Mouse (Mus musculus) heart, embryonic 12.5 days (tissue): ENCODE data around the gene Ankrd13b. TPM values are rescaled to one million over a fixed set of nuclear protein-coding genes. Genes with fewer than 3 reads are reported as not detected.

Experiments used
- ATAC-seq: fragments of 200-750 bp; cut with Nextera tagmentation; 2 replicates; pipeline ENCODE4 v1.8.0; 2017; ENCODE audit warnings: moderate TSS enrichment, moderate library complexity; ENCODE audit not compliant: insufficient number of reproducible peaks, low FRiP score
- H3K27ac ChIP-seq: fragments of 300-500 bp; sonication (generic); 2 replicates; pipeline ENCODE4 v1.5.1; 2016; ENCODE audit warnings: mild to moderate bottlenecking, moderate library complexity; ENCODE audit not compliant: poor library complexity, severe bottlenecking
- H3K27me3 ChIP-seq: fragments of 300-500 bp; sonication (generic); replicated peaks from 2 replicates; pipeline ENCODE4 v1.6.1; 2016; ENCODE audit warnings: mild to moderate bottlenecking, moderate library complexity
- H3K36me3 ChIP-seq: fragments of 300-500 bp; sonication (generic); 2 replicates; pipeline ENCODE4 v1.6.1; 2016; ENCODE audit warnings: mild to moderate bottlenecking, moderate library complexity
- H3K4me1 ChIP-seq: fragments of 300-500 bp; sonication (generic); replicated peaks from 2 replicates; pipeline ENCODE4 v1.6.1; 2016; ENCODE audit warnings: mild to moderate bottlenecking
- H3K4me2 ChIP-seq: fragments of 300-500 bp; sonication (generic); 2 replicates; pipeline ENCODE4 v1.6.1; 2016; ENCODE audit warnings: mild to moderate bottlenecking, moderate library complexity
- H3K4me3 ChIP-seq: fragments of 300-500 bp; sonication (generic); 2 replicates; pipeline ENCODE4 v1.5.1; 2016; ENCODE audit warnings: mild to moderate bottlenecking
- H3K9ac ChIP-seq: fragments of 300-500 bp; sonication (generic); 2 replicates; pipeline ENCODE4 v1.6.1; 2016; ENCODE audit warnings: mild to moderate bottlenecking, moderate library complexity
- H3K9me3 ChIP-seq: fragments of 300-500 bp; sonication (generic); replicated peaks from 2 replicates; pipeline ENCODE4 v1.6.1; 2016; ENCODE audit warnings: mild to moderate bottlenecking, moderate library complexity
- WGBS: fragments of 180-500 bp; shearing (Covaris S2); methylation state at CpG from one replicate; pipeline ENCODE4 v1.1.7; 2016; 5-methylcytosine and 5-hydroxymethylcytosine counted together
- polyA plus RNA-seq: library from polyadenylated mRNA; unstranded; fragments of >200 nt; fragmentation: Nextera tagmentation; extraction: Ambion mirVana; gene quantifications from 2 replicates; pipeline ENCODE4 v1.2.1, GENCODE M21; 2016

Ankrd13b gene
- polyA plus RNA-seq, 1 experiment from 2014 or later: 3.7 TPM

DNA sequence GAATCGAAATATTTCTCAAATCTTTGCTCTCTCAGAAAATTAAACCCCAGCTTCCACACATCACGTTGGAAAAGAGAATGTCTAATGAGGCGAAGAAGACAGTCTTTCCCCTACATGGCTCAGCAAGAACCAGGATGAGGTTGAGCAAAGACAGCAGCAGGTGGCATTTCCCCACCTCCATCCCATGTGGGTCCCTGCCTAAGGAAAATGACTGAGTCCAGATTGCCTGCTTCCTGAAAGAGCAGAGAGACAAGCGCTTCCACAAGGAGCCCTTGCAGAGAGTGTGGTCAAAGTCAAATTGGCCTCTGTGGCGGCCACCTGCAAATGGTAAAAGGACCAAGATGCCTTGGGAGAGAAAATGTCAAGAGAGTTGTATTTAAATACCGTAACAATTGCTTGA lies 973 bp upstream of the Ankrd13b start:
- Histone ChIP-seq H3K4me1 (peaks cover 61% of the 10 kb centered on the region), H3K4me2 (peak overlapping the region; percentile 96), H3K27me3 (0 out of 2 replicates have a peak, but pooled peaks cover 5% of the 10 kb centered on the region), H3K36me3 (no peaks in the 10 kb centered on the region), H3K9me3 (no peaks in the 10 kb centered on the region), H3K27ac (no peak overlapping the region), H3K4me3 (no peak overlapping the region), H3K9ac (0 out of 2 replicates have a peak overlapping the region, but pooled peaks have one; percentile 89)
- no peak for ATAC-seq
- WGBS: 65% methylated on average over 6 of the region's 6 CpGs

DNA sequence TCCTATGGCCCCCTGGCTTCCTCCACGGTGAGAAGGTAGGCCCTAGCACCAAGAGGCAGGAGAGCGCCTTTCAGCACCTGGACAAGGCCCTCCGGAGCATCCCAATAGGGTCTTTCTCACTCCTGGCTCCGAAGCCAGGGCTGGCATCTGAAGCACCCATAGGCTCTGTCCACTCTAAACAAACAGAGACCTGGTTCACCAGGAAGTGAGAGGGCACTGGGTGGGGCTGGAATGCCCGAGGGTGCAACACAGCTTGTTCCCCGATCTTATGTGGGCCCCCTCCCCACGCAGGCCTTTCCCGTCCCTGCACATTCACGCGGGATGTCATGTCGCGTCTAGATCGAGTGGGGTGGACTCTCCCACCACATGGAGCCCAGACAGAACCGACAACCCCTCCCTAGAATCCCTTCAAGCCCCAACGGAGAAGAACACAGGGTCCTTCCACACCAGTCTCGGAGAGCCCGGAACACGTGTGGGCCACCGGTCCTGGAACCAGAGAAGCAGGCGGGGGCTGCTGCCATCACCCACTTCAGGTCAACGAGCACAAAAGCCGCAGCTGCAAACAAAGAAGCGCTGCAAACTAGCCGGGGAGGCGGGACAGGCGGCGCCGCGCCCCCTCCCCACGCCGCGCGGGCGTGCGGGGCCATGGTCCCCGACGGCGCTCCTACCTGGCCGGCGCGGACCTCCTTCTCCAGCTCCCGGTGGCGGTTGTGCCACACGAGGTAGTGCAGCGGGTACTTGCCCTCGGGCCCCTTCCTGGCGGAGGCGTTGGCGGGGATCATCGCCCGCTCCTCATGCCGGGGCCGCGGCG lies 502 bp downstream of the Ankrd13b start:
- peak overlapping the region; percentile 89 for H3K4me3 ChIP-seq
- 0 out of 2 replicates have a peak, but pooled peaks cover 5% of the 10 kb centered on the region for H3K27me3 ChIP-seq
- H3K4me1 ChIP-seq: peaks cover 46% of the 10 kb centered on the region
- ATAC-seq: no peak
- no peak overlapping the region for H3K27ac ChIP-seq
- H3K4me2 ChIP-seq: peak overlapping the region; percentile 96
- peak overlapping the region; percentile 89 for H3K9ac ChIP-seq
- no peaks in the 10 kb centered on the region for H3K9me3 ChIP-seq
- WGBS: 3% methylated on average over 55 of the region's 55 CpGs
- no peaks in the 10 kb centered on the region for H3K36me3 ChIP-seq

DNA sequence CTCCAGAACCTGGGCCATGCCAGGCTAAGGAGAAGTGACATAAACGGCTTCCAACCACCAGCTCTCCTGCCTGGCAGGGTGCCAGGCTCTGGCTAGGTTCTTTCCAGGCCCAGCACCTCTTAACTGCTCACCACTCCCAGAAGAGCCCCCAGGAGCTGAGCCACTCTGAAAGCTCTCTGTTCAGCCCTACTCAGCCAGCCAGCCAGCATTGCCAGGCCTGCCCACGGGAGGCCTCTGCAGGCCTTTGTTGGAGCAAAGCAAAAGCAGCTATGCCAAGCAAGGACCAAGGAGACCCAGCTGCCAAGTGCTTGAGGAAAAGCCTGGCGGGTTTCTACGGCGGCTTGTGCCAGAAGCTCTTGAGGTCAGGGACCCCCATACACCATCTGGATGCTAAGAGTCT lies 2.7 kb downstream of the Ankrd13b start:
- peaks cover 46% of the 10 kb centered on the region for H3K4me1 ChIP-seq
- WGBS: 70% methylated on average over 5 of the region's 5 CpGs
- H3K36me3 ChIP-seq: no peaks in the 10 kb centered on the region
- H3K27ac ChIP-seq: no peak overlapping the region
- H3K4me3 ChIP-seq: no peak overlapping the region
- H3K9me3 ChIP-seq: no peaks in the 10 kb centered on the region
- no peak for ATAC-seq
- 0 out of 2 replicates have a peak, but pooled peaks cover 5% of the 10 kb centered on the region for H3K27me3 ChIP-seq
- H3K4me2 ChIP-seq: no peak overlapping the region
- no peak overlapping the region for H3K9ac ChIP-seq

DNA sequence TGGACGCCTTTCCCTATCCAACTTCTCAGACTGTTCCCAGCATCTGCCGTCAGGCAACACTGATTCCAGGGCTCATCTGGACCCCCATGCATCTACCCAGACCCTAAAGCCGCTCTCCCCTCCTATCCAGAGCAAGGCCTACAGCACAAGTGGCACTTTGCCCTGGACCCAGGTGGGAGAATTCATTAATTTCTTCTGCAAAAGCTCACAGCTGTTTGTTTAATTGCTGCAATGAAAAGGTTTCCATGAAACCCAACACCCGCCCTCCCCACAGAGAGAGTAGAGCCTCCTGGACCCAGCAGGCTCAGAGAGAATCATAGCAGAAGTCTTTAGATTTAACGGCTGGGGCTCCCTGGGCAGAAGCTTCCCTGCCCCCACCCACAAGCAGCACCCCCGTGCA lies 4.2 kb downstream of the Ankrd13b start:
- Histone ChIP-seq H3K4me3 (no peak overlapping the region), H3K4me1 (peaks cover 33% of the 10 kb centered on the region), H3K27ac (no peak overlapping the region), H3K9me3 (no peaks in the 10 kb centered on the region), H3K27me3 (0 out of 2 replicates have a peak, but pooled peaks cover 5% of the 10 kb centered on the region), H3K4me2 (no peak overlapping the region), H3K9ac (no peak overlapping the region), H3K36me3 (no peaks in the 10 kb centered on the region)
- no peak for ATAC-seq
- 67% methylated on average over 6 of the region's 6 CpGs for WGBS

DNA sequence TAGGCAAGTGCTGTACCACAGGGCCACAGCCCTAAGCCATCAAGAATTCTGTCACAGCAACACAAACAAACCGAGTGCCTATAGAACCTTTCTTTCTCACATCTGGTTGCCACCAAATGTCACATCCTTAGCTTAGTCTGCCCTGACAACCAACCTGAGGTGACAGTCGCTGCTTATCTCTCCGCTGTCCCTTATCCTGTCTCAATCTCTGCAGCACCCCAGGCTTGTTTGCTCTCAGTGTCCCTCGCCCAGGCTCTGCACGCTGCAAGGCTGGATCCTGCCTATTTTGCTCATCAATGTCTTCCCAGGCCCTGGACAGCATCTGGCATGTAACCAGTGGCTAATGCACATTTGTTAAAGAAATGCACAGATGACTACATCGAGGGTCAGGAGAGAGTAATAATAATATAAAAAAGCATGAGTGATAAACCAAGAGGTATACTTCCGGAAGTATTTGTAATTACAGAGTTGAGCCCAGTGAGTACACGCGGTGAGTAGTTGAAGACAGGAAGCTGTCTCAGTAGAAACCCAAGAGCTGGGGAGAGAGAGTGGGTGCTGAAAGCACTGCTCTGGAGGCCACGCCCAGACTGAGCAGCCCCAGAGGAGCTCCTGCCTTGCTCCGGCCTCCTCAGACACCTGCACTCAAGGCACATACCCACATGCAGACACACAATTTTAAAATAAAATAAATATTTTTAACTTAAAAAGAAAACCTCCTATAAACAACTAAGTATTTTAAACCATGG lies 5.8 kb downstream of the Ankrd13b start:
- WGBS: 29% methylated on average over 11 of the region's 11 CpGs
- no peak overlapping the region for H3K27ac ChIP-seq
- no peaks in the 10 kb centered on the region for H3K9me3 ChIP-seq
- no peak overlapping the region for H3K9ac ChIP-seq
- peaks cover 24% of the 10 kb centered on the region for H3K4me1 ChIP-seq
- no peak for ATAC-seq
- H3K4me2 ChIP-seq: no peak overlapping the region
- 0 out of 2 replicates have a peak, but pooled peaks cover 5% of the 10 kb centered on the region for H3K27me3 ChIP-seq
- no peaks in the 10 kb centered on the region for H3K36me3 ChIP-seq
- no peak overlapping the region for H3K4me3 ChIP-seq

DNA sequence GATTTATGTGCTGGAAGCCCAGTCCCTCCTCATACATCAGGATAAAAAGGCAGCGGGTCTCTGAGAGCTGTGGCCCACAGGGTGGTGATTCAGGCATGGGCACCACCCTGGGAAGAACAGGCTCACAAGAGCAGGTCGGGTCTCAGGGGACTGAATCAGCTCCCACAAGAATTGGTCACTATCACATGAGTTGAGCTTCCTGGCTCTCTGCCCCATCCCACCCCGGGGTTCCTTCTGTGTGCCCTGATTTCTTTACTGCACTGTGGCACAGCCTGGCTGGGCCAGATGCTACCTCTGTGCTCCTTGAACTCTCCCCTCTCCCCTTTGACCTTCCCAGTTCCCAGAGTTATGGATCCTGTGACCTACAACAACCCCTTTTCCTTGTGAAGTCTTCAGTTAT lies 6.4 kb downstream of the Ankrd13b start:
- Histone ChIP-seq H3K9me3 (no peaks in the 10 kb centered on the region), H3K4me1 (peaks cover 18% of the 10 kb centered on the region), H3K4me2 (no peak overlapping the region), H3K27ac (no peak overlapping the region), H3K27me3 (no peaks in the 10 kb centered on the region), H3K9ac (no peak overlapping the region), H3K36me3 (no peaks in the 10 kb centered on the region), H3K4me3 (no peak overlapping the region)
- no peak for ATAC-seq
- WGBS: 52% methylated on average over 3 of the region's 3 CpGs

DNA sequence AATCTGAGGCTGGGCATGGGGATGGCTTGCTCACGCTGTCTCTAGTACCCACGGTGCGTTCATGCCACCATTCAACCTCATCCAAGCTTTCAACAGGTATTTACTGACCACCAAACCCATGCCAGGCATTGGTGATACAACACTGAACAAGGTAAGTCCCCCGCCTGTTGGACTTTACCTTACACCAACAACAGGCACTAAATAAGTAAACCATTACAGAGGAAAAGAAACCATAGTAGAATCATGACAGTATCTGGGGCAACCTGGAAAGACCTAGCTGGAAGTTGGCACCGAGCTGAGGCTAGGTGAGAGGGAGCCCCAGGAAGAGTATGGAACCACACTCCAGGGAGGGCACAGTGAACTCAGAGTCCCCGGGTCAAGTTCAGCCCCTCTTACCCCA lies 12.6 kb downstream of the Ankrd13b start:
- Histone ChIP-seq H3K36me3 (peaks cover 11% of the 10 kb centered on the region), H3K9ac (no peak overlapping the region), H3K27me3 (no peaks in the 10 kb centered on the region; the same call in 1 of the 2 replicates), H3K9me3 (no peaks in the 10 kb centered on the region), H3K27ac (no peak overlapping the region), H3K4me2 (no peak overlapping the region), H3K4me1 (no peaks in the 10 kb centered on the region), H3K4me3 (no peak overlapping the region)
- ATAC-seq: no peak
- 88% methylated on average over 6 of the region's 6 CpGs for WGBS

DNA sequence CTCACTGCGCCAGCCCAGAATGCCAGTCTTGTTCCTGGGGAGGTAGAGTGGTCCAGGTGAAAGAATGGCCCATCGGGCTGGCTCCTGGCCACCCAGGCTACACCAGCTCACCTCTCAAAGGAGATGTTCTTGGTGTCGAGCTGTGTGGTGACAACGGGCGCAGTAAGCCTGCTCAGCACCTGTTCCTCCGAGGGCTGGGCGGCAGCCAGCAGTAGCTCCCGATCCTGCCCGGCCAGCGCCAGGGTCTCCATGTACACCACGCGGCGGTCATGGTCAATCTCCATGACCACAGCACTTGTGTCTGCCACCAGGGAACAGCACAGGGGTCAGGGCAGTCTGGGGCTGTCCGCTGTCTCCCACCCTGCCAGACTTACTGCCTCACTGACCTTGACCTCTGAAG lies 13.3 kb downstream of the Ankrd13b start:
- H3K4me2 ChIP-seq: no peak overlapping the region
- H3K9ac ChIP-seq: no peak overlapping the region
- H3K36me3 ChIP-seq: peaks cover 17% of the 10 kb centered on the region
- H3K4me1 ChIP-seq: no peaks in the 10 kb centered on the region
- H3K27me3 ChIP-seq: no peaks in the 10 kb centered on the region; the same call in 1 of the 2 replicates
- no peak overlapping the region for H3K27ac ChIP-seq
- no peaks in the 10 kb centered on the region for H3K9me3 ChIP-seq
- WGBS: 90% methylated on average over 14 of the region's 14 CpGs
- no peak for ATAC-seq
- H3K4me3 ChIP-seq: no peak overlapping the region

DNA sequence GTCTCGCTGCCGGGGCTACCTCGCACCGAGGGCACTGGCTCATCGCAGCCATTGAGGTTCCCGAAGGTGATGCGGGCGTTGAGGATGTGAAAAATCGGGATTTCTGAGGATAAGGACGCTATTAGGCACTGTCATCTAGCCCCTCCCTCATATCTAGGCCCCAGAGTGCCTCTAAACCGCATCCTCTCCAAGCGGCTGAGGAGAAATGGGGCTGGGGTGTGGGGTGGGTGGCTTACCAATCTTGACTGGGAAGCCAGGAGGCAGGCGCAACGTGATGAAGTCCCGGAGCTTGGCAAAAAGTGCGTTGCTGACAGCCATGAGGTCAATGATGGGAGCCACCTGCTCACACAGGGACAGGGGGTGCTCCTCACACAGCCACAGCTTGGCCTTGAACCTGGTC lies 16.7 kb downstream of the Ankrd13b start:
- Histone ChIP-seq H3K4me1 (peaks cover 2% of the 10 kb centered on the region; the same call in 1 of the 2 replicates), H3K27me3 (peaks cover 19% of the 10 kb centered on the region), H3K9me3 (no peaks in the 10 kb centered on the region), H3K9ac (no peak overlapping the region), H3K36me3 (peaks cover 34% of the 10 kb centered on the region), H3K27ac (no peak overlapping the region), H3K4me2 (no peak overlapping the region), H3K4me3 (no peak overlapping the region)
- no peak for ATAC-seq
- 80% methylated on average over 16 of the region's 16 CpGs for WGBS

DNA sequence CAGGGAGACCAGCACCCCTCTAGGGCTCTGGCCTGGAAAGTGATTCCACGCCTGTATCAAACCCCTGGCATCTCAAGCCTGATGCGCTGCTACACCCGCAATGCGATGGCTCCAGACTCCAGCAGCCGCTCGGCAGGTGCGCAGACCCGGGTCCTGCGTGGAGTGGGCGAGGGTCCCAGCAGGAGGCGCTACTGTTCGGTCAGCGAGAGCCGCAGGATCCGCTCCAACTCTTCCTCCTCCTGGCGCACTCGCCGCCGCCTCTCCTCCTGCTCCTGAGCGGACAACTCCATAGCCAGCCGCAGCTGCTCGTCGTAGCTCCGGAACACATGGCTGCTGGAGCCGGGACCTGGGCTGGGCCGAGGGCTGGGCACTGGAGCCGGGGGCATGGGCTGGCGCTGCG lies 18.1 kb downstream of the Ankrd13b start:
- Histone ChIP-seq H3K27ac (no peak overlapping the region), H3K4me2 (no peak overlapping the region), H3K9me3 (no peaks in the 10 kb centered on the region), H3K27me3 (peaks cover 31% of the 10 kb centered on the region), H3K4me1 (peaks cover 16% of the 10 kb centered on the region), H3K9ac (no peak overlapping the region), H3K4me3 (no peak overlapping the region), H3K36me3 (peaks cover 34% of the 10 kb centered on the region)
- WGBS: 67% methylated on average over 29 of the region's 29 CpGs
- ATAC-seq: no peak

DNA sequence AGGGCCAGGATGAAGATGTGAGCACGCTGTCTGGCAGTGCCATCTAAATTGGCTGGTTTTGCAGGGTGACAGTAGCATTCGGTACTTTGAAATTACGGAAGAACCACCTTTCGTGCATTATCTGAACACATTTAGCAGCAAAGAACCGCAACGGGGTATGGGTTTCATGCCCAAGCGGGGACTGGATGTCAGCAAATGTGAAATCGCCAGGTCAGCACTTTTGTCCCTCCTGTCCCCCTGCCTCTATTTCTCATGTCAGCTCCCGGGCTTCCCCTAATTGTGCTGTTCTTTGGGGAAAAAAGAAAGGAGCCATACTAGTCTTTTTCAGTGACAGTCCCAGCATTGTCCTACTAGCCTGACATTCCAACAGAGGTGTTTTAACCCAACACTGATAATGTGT lies 21.1 kb downstream of the Ankrd13b start:
- ATAC-seq: no peak
- Histone ChIP-seq H3K27me3 (peaks cover 42% of the 10 kb centered on the region), H3K4me2 (no peak overlapping the region), H3K27ac (no peak overlapping the region), H3K4me1 (peaks cover 45% of the 10 kb centered on the region), H3K9ac (no peak overlapping the region), H3K9me3 (no peaks in the 10 kb centered on the region), H3K36me3 (peaks cover 34% of the 10 kb centered on the region), H3K4me3 (no peak overlapping the region)
- 82% methylated on average over 9 of the region's 9 CpGs for WGBS
